Mouse (Mus musculus): Measurements from ENCODE around the gene Hsh2d. TPM values are rescaled to one million over a fixed set of nuclear protein-coding genes. Genes with fewer than 3 reads are reported as not detected.

Hsh2d gene
- total RNA-seq, 2 experiments from 2014 or later = not detected

Other genes with a start within 250 kb of the Hsh2d start
- gene Zfp961, start 238.6 kb upstream of the Hsh2d start, total RNA-seq (2021) = 10 to 100 TPM; 18.3 to 21.7 TPM
- gene Cyp4f18, start 180.0 kb upstream of the Hsh2d start, total RNA-seq (2021) = not detected
- gene Olfr372, start 148.4 kb upstream of the Hsh2d start, total RNA-seq (2021) = not detected
- gene Olfr373, start 106.5 kb upstream of the Hsh2d start, total RNA-seq (2021) = not detected
- not detected for gene Olfr374, start 82.6 kb upstream of the Hsh2d start, total RNA-seq (2021)
- gene Tpm4, start 54.7 kb upstream of the Hsh2d start, total RNA-seq (2021) = 10 to 100 TPM; 22.3 to 27.6 TPM
- gene Rab8a, start 28.4 kb upstream of the Hsh2d start, total RNA-seq (2021) = 10 to 100 TPM; 39.2 to 41.7 TPM
- under 1 TPM in 1 of 2 experiments, not detected in 1; 0.48 TPM for gene Cib3, start 23.2 kb downstream of the Hsh2d start, total RNA-seq (2021)
- gene Gm11034, start 24.0 kb downstream of the Hsh2d start, total RNA-seq (2021) = not detected
- gene Fam32a, start 30.1 kb downstream of the Hsh2d start, total RNA-seq (2021) = 10 to 100 TPM; 59.4 to 64.2 TPM
- 10 to 100 TPM; 74.5 to 94.0 TPM for gene Ap1m1, start 50.4 kb downstream of the Hsh2d start, total RNA-seq (2021)
- gene Gm10282, start 115.6 kb downstream of the Hsh2d start, total RNA-seq (2021) = 1 to 10 TPM; 7.7 to 9.7 TPM
- 10 to 100 TPM; 16.4 to 18.5 TPM for gene Klf2, start 129.4 kb downstream of the Hsh2d start, total RNA-seq (2021)
- gene Eps15l1, start 231.8 kb downstream of the Hsh2d start, total RNA-seq (2021) = 10 to 100 TPM; 63.6 to 73.8 TPM